Mouse (Mus musculus) forebrain, embryonic 15.5 days (tissue): ENCODE measurements around the gene Pard3b. TPM values are rescaled to one million over a fixed set of nuclear protein-coding genes. Genes with fewer than 3 reads are reported as not detected.
A peak's percentile ranks its signal among the peaks of the same experiment; 100 is the strongest.

Experiments used
- ATAC-seq: fragments of 200-750 bp; cut with Nextera tagmentation; replicated peaks from 2 replicates; pipeline ENCODE4 v1.8.0; 2017; ENCODE audit warnings: mild to moderate bottlenecking, moderate TSS enrichment, moderate library complexity
- H3K27ac ChIP-seq: fragments of 300-500 bp; sonication (generic); replicated peaks from 2 replicates; pipeline ENCODE4 v1.5.1; 2015; ENCODE audit warnings: mild to moderate bottlenecking, inconsistent platforms
- H3K27me3 ChIP-seq: fragments of 300-500 bp; sonication (generic); 2 replicates; pipeline ENCODE4 v1.6.1; 2015; ENCODE audit warnings: inconsistent platforms
- H3K36me3 ChIP-seq: fragments of 300-500 bp; sonication (generic); 2 replicates; pipeline ENCODE4 v1.6.1; 2015; ENCODE audit warnings: mild to moderate bottlenecking, inconsistent platforms
- H3K4me1 ChIP-seq: fragments of 300-500 bp; sonication (generic); 2 replicates; pipeline ENCODE4 v1.6.1; 2015; ENCODE audit warnings: inconsistent platforms
- H3K4me2 ChIP-seq: fragments of 300-500 bp; sonication (generic); replicated peaks from 2 replicates; pipeline ENCODE4 v1.6.1; 2015; ENCODE audit warnings: mild to moderate bottlenecking, inconsistent platforms
- H3K4me3 ChIP-seq: fragments of 300-500 bp; sonication (generic); 2 replicates; pipeline ENCODE4 v1.5.1; 2015; ENCODE audit warnings: mild to moderate bottlenecking, inconsistent platforms
- H3K9ac ChIP-seq: fragments of 300-500 bp; sonication (generic); replicated peaks from 2 replicates; pipeline ENCODE4 v1.6.1; 2015; ENCODE audit warnings: mild to moderate bottlenecking, inconsistent platforms
- H3K9me3 ChIP-seq: fragments of 300-500 bp; sonication (generic); 2 replicates; pipeline ENCODE4 v1.6.1; 2016; ENCODE audit warnings: inconsistent platforms
- WGBS: fragments of 180-500 bp; shearing (Covaris S2); methylation state at CpG from one replicate; pipeline ENCODE4 v1.1.7; 2015; ENCODE audit warnings: mixed read lengths; 5-methylcytosine and 5-hydroxymethylcytosine counted together
- polyA plus RNA-seq: library from polyadenylated mRNA; unstranded; fragments of >200 nt; fragmentation: Nextera tagmentation; extraction: Ambion mirVana; gene quantifications from 2 replicates; pipeline ENCODE4 v1.2.1, GENCODE M21; 2015

The Pard3b gene
- polyA plus RNA-seq, 1 experiment from 2014 or later: 9.8 TPM

DNA sequence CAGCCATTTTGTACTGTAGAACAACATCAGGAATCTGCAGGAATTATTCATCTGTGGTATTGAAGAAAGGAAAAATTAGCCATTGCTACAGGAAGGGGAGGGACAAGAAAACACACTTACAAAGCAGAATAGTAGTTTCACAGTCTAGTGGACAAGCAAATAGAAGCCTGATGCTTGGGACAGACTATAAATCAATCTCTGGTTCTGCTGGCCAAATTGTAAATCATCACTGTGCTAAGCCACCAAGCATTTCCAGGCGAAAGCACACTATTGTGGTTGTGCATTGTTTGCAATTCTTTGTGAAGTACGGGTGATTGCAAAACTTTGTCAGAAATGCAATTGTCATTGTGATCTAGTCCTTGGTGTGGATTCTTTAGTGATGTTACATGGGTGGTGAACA, 786.7 kb downstream of the Pard3b start:
- 0 out of 2 replicates have a peak, but pooled peaks cover 4% of the 10 kb centered on the region for H3K27me3 ChIP-seq
- H3K4me1 ChIP-seq: peaks cover 9% of the 10 kb centered on the region
- no peak overlapping the region for H3K9ac ChIP-seq
- ATAC-seq: no peak
- 87% methylated on average over 2 of the region's 2 CpGs for WGBS
- H3K4me3 ChIP-seq: no peak overlapping the region
- H3K36me3 ChIP-seq: no peaks in the 10 kb centered on the region
- no peaks in the 10 kb centered on the region for H3K9me3 ChIP-seq
- H3K4me2 ChIP-seq: no peak overlapping the region
- no peak overlapping the region for H3K27ac ChIP-seq

DNA sequence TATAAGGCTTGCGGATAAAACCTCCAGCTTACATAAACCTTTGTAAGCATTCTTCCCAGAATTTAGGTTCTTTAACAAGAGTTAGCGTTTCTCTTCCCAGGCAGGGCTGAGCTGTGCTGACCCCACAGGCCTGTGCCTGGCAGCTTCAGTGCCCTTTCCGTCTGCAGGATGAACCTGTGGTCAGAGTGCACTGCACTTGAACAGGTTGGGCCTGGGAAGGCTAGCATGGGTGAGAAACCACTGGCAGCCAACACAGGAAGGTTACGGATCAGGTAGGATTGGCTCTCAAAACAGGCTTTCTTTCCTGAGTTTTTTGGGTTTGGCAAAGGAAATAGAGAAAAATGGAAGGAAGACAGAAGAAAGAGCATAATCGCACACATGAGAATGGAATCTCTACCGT, 790.1 kb downstream of the Pard3b start:
- Histone ChIP-seq H3K27me3 (0 out of 2 replicates have a peak, but pooled peaks cover 5% of the 10 kb centered on the region), H3K27ac (no peak overlapping the region), H3K9me3 (no peaks in the 10 kb centered on the region), H3K36me3 (no peaks in the 10 kb centered on the region), H3K4me3 (no peak overlapping the region), H3K9ac (no peak overlapping the region), H3K4me1 (peaks cover 9% of the 10 kb centered on the region), H3K4me2 (no peak overlapping the region)
- WGBS: 72% methylated on average over 6 of the region's 6 CpGs
- ATAC-seq: no peak

DNA sequence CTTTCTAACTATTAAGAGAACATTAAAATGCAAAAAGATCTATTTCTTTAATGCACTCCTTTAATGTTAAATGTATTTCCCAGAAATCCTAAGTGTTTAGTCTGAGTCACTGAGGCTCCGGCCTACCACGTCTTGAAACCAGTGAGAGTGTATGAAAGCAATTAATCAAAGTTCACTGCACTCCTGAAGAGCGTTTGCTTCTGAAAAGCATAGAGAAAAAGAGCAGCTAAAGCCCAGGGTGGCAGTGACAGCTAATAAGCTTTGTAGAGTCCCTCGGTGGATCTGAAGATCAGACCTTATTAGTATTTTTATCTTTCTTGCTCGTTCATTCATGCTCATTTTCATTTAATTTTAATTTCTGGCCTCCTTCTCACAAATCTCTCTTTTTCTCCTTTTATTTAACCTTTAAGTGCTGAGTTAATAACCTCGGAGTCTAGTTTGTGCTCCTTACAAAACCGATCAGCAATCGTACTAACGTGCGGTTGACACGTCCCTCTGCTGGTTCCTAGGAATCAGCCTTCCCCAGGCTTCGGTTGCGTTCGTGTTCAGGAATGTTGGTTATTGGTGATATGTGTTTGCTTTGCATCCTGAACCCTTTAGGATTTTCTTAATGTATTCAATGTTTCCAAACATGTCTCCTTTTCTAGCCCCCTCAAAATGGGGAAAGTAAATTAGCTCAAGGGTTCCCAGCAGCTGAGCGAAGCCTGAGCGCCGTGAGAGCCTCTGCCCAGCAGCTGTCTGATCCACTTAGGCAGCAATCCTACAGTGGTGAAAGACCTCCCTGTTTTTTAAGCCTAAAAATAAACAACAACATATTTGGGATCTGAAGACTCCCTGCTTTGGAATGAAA, 790.9 kb downstream of the Pard3b start:
- no peak overlapping the region for H3K27ac ChIP-seq
- no peaks in the 10 kb centered on the region for H3K9me3 ChIP-seq
- no peaks in the 10 kb centered on the region for H3K36me3 ChIP-seq
- ATAC-seq: no peak
- 0 out of 2 replicates have a peak overlapping the region, but pooled peaks have one; percentile 9 for H3K4me2 ChIP-seq
- H3K9ac ChIP-seq: no peak overlapping the region
- peaks cover 9% of the 10 kb centered on the region for H3K4me1 ChIP-seq
- whole genome bisulfite sequencing: 10% methylated on average over 17 of the region's 17 CpGs
- H3K27me3 ChIP-seq: 0 out of 2 replicates have a peak, but pooled peaks cover 14% of the 10 kb centered on the region
- no peak overlapping the region for H3K4me3 ChIP-seq

DNA sequence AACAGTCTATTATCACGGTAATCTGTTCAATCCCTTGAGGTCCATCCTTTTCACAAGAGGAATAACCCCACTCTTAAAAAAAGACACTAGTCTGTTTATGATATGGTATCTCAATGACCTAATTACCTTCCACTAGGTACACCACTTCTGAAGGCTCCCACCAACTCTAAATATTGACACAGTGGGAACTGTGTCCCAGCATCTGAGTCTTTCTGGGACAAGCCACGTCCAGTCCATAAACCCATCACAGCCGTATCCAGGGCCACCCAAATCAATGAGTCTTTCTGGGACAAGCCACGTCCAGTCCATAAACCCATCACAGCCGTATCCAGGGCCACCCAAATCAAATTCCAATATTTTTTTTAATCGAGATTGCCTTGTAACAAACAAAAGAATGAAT, 792.4 kb downstream of the Pard3b start:
- no peak for ATAC-seq
- 45% methylated on average over 6 of the region's 6 CpGs for WGBS
- H3K4me3 ChIP-seq: no peak overlapping the region
- no peaks in the 10 kb centered on the region for H3K9me3 ChIP-seq
- no peaks in the 10 kb centered on the region for H3K36me3 ChIP-seq
- H3K4me2 ChIP-seq: no peak overlapping the region
- 0 out of 2 replicates have a peak, but pooled peaks cover 17% of the 10 kb centered on the region for H3K27me3 ChIP-seq
- no peak overlapping the region for H3K27ac ChIP-seq
- H3K9ac ChIP-seq: no peak overlapping the region
- peaks cover 9% of the 10 kb centered on the region for H3K4me1 ChIP-seq

DNA sequence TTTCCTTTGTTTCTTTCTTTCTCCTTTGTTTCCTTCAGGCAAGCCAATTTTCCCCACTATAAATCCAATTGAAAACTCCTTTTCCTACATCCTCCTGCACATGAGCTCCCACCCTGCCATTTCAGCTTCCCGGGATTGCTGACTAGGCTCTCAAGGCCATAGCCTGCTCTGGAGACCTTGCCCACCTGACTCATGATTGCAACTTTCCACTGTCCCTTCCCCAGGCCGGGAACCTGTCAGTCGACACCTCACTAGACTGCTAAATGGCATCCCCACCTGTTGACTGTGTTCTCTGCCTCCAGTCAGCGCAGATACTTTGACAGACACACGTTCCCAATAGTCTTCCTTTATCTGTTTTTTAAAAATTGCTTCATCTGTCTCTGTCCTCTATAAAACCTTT, 795.3 kb downstream of the Pard3b start:
- Histone ChIP-seq H3K9ac (no peak overlapping the region), H3K4me3 (no peak overlapping the region), H3K4me1 (peaks cover 6% of the 10 kb centered on the region), H3K9me3 (no peaks in the 10 kb centered on the region), H3K4me2 (no peak overlapping the region), H3K27me3 (0 out of 2 replicates have a peak, but pooled peaks cover 14% of the 10 kb centered on the region), H3K27ac (no peak overlapping the region), H3K36me3 (no peaks in the 10 kb centered on the region)
- ATAC-seq: no peak
- WGBS: 75% methylated on average over 5 of the region's 5 CpGs

DNA sequence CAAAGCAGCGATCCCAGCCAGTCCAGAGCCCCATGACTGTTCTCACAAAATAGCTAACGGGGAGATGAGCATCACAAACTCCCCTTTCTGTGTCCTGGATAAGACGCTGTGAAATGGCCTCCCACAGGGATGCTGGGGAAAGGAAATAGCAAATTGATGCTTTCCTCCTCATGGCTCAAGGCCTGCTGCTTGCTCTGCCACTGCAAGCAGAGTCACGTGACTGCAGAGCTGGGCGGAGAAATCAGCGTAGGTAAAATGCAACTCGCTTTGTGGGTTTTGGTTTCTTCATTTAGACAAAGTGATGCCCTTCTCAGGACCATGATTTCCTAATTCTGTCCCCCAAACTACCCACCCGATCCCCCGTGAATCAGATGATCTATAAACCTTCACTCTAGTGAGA, 797.2 kb downstream of the Pard3b start:
- no peak overlapping the region for H3K9ac ChIP-seq
- H3K9me3 ChIP-seq: no peaks in the 10 kb centered on the region
- no peaks in the 10 kb centered on the region for H3K4me1 ChIP-seq
- H3K36me3 ChIP-seq: no peaks in the 10 kb centered on the region
- no peak overlapping the region for H3K27ac ChIP-seq
- H3K4me2 ChIP-seq: no peak overlapping the region
- 53% methylated on average over 9 of the region's 9 CpGs for WGBS
- H3K27me3 ChIP-seq: 0 out of 2 replicates have a peak, but pooled peaks cover 13% of the 10 kb centered on the region
- H3K4me3 ChIP-seq: no peak overlapping the region
- no peak for ATAC-seq

DNA sequence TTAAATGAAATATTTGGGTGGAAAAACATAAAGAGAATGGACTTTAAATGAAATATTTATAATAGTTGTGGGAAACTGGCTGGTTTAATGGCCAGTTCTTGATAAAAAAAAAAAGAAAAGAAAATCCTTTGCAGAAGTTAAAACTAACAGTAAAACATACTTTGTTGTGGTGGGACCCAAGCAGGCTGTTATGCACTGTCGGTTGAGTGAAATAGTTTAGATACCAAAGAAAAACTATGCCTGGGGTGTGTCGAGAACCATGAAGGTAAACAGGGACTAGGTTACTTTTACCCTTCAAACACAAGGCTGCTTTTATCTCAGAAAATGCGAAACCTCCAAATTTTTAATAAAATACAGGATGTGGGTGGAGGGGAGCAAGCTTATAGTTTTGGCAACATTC, 797.7 kb downstream of the Pard3b start:
- Histone ChIP-seq H3K9ac (no peak overlapping the region), H3K4me2 (no peak overlapping the region), H3K27ac (no peak overlapping the region), H3K4me1 (no peaks in the 10 kb centered on the region), H3K27me3 (0 out of 2 replicates have a peak, but pooled peaks cover 13% of the 10 kb centered on the region), H3K9me3 (no peaks in the 10 kb centered on the region), H3K4me3 (no peak overlapping the region), H3K36me3 (no peaks in the 10 kb centered on the region)
- ATAC-seq: no peak
- 89% methylated on average over 3 of the region's 3 CpGs for WGBS

DNA sequence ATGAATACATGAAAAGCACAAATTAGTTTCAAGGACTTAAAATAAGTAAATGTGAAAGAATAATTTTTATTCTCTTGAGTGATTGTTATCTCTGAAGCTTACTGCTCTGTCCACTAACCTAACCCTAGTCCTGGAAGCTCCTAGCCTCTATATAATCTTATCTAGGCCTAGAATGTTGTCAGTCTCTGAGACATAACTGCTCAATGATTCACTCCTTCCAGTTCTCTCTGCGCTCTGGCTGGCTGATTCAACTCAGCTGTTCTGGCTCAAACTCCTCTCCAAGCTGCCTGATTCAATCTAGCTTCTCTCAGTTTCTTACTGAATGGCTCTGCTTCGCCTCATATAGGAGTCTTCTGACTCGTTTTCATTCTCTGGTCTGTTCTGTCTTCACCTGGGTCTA, 798.9 kb downstream of the Pard3b start:
- Histone ChIP-seq H3K27me3 (0 out of 2 replicates have a peak, but pooled peaks cover 13% of the 10 kb centered on the region), H3K27ac (no peak overlapping the region), H3K36me3 (no peaks in the 10 kb centered on the region), H3K4me2 (no peak overlapping the region), H3K9me3 (no peaks in the 10 kb centered on the region), H3K9ac (no peak overlapping the region), H3K4me1 (no peaks in the 10 kb centered on the region), H3K4me3 (no peak overlapping the region)
- WGBS: 87% methylated on average over 3 of the region's 3 CpGs
- ATAC-seq: no peak

DNA sequence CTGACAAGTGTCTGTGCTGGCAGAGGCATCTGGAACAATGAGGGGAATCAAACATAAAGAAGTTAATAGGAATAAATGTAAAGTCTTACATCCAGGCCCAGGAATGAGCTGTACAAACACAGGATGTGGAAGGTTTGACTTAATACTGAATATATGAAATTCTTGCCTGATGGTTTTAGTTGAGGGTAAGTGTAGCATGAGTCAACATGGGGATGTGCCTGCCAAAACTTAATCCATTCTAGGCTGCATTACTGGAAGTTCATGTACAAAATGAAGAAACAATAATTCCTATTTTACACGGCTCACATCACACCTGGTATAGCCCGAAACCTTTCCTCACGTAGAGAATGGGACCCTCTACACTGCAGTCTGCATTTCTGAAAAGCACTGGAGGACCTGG, 805.8 kb downstream of the Pard3b start:
- Histone ChIP-seq H3K9me3 (no peaks in the 10 kb centered on the region), H3K27ac (no peak overlapping the region), H3K36me3 (no peaks in the 10 kb centered on the region), H3K4me1 (0 out of 2 replicates have a peak, but pooled peaks cover 5% of the 10 kb centered on the region), H3K4me2 (no peak overlapping the region), H3K27me3 (no peaks in the 10 kb centered on the region), H3K4me3 (no peak overlapping the region), H3K9ac (no peak overlapping the region)
- no peak for ATAC-seq
- WGBS: 95% methylated on average over 3 of the region's 3 CpGs

DNA sequence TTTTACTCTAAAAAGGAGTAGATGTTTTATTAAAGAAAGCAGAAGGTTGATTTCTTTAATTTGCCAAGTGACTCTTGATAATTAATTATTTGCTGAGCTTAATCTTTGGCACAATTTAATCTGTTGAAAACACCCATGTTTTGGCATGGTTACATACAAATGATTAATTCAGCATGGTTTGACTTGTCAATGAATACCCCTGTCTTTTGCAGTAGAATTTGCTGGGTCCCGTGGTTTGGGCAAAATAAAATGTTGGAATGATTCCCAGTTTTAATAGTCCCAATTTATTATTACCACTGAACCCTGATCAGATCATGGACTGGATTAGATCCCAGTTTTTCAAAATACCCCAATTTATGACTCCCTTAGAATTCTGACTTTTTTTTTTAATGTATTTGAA, 808.2 kb downstream of the Pard3b start:
- Histone ChIP-seq H3K9me3 (no peaks in the 10 kb centered on the region), H3K27ac (no peak overlapping the region), H3K4me3 (no peak overlapping the region), H3K27me3 (no peaks in the 10 kb centered on the region), H3K4me1 (0 out of 2 replicates have a peak, but pooled peaks cover 5% of the 10 kb centered on the region), H3K9ac (no peak overlapping the region), H3K4me2 (no peak overlapping the region), H3K36me3 (no peaks in the 10 kb centered on the region)
- 35% methylated on average over 1 of the region's 1 CpGs for WGBS
- no peak for ATAC-seq

DNA sequence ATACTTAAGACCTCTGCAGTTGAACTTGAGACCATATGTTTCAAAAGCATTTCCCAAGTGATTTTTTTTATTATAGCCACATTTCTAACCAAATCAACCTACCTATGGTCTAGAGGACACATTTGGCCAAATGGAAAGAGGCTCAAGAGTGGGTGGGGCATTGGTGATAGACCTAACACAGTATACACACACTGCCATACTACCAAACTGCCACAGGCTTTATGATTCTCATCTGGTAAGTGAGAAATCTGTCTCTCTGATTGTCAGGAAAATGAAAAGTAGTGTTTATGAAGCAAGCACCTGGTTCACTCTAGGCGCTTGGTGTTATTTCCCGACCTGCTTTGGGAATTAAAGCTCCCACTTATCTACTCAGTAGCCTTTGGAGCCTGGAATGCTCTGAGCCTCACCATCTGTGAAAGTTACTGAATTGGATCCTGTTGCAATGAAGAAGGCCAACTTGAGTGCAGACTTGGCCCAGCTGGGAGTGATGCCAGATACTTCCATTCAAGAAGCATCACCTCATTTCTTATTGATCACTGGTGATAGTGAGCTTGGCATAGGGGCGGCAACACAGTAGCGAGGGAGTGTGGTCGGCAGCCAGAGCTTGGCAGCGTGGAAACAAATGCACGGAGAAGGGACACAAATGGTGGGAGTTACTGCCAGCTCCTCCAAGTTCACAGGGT, 810.7 kb downstream of the Pard3b start:
- no peaks in the 10 kb centered on the region for H3K27me3 ChIP-seq
- no peak overlapping the region for H3K9ac ChIP-seq
- H3K4me3 ChIP-seq: no peak overlapping the region
- peak; percentile 75 for ATAC-seq
- no peaks in the 10 kb centered on the region for H3K36me3 ChIP-seq
- H3K4me1 ChIP-seq: 0 out of 2 replicates have a peak, but pooled peaks cover 5% of the 10 kb centered on the region
- H3K27ac ChIP-seq: no peak overlapping the region
- no peak overlapping the region for H3K4me2 ChIP-seq
- H3K9me3 ChIP-seq: no peaks in the 10 kb centered on the region
- WGBS: 59% methylated on average over 7 of the region's 7 CpGs

DNA sequence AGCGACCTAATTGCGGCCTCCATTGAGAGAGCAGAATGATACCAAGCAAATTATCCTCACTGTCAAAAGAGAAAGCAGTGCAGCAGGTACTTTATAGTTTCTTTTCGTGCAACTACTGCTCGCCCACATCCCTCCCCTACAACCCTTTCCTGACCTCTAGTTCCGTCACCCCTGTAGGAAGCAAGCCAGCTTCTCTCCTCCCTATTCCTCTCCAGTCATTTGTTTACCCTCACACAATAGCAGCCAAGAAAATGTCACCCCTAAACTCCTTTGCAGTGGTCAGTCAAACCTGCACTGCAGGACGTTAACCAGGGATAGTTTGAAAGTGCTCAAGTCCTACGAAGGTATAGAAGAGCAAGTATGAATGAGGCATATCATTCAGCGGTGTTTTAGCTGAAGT, 826.9 kb downstream of the Pard3b start:
- no peak for ATAC-seq

More for the DNA sequence above, 826.9 kb downstream of the Pard3b start:
- Histone ChIP-seq H3K9me3 (no peaks in the 10 kb centered on the region), H3K4me3 (no peak overlapping the region), H3K27ac (no peak overlapping the region), H3K36me3 (no peaks in the 10 kb centered on the region), H3K27me3 (no peaks in the 10 kb centered on the region), H3K4me1 (peaks cover 6% of the 10 kb centered on the region; the same call in 1 of the 2 replicates), H3K4me2 (no peak overlapping the region), H3K9ac (no peak overlapping the region)
- WGBS: 32% methylated on average over 8 of the region's 8 CpGs
